Mouse (Mus musculus) lung, postnatal 10 days (tissue): Measurements from ENCODE around the gene Rpl11.
"Not testable (repeated sequence)": the region's sequence is repeated elsewhere in the genome, so short reads cannot be mapped to it uniquely, and the experiment has no call there.

Experiments
- DNase-seq: peaks from one replicate; pipeline ENCODE4 v3.0.0; 2021

Gene Rpl11

DNA sequence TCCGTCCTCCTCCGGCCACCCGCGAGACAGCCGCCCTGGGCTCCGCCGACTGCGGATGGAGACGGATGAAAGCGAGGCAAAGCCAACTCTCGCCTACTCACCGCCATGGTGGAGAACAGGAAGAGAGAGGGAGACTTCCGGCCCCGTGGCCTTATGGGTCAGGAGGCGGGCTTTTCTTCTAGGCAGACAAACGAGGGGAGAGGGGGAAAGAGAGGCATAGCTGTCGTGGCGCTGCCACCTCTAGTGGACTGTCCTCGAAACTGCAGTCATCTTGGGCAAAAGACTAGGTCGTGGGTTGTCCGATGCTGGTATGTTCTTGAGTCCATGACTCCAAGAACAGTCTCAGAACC lies at the start of gene Rpl11:
Gene Rpl11, minus strand, starts transcription at position 182 of the 350 bp plus-strand sequence.
- peak; percentile 97 for DNase-seq

DNA sequence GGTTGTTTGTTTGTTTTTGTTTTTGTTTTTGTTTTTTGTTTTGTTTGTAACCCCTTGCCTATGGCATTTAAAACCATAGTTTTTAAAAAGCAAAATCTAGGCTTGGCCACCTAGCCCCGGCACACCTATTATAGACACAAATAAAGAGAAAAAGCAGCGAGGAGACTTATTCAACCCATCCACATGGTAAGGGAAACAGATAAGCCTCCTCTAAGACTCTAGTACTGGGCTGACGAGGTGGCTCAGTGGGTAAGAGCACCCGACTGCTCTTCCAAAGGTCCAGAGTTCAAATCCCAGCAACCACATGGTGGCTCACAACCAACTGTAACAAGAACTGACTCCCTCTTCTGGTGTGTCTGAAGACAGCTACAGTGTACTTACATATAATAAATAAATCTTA lies 48.5 kb upstream of the Rpl11 start:
- not testable (repeated sequence) for DNase-seq

DNA sequence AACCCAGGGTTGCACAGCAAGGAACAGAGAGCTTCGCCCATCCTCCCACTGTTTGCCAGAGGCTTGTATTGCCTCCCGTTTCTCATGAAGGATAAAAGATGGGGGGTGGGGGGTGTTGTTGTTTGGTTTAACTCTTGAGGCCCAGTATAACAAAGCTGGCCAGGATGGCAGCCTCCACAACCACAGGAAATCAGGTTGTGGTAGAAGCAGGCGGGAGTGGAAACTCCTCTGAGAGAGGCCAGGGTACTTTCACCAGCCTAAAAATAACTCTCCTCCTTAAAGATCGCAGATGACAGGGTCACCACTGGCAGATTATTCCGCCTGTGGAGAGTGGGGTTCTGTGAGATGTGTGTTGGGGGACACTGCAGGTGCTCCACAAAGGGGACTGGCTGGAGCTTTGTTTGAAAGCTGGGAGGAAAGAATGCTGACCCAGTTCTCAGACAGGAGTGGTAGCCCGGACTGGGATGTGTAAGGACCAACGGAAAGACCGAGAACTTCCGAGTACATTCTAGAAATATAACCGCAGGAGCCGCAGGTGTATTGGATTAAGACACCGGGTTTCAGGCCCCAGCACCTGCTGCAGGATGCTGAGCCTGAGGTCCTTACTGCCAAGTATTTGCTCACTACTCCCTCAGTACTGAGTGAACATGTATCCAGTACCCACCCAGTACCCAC lies 47.3 kb upstream of the Rpl11 start:
- DNase-seq = no peak

DNA sequence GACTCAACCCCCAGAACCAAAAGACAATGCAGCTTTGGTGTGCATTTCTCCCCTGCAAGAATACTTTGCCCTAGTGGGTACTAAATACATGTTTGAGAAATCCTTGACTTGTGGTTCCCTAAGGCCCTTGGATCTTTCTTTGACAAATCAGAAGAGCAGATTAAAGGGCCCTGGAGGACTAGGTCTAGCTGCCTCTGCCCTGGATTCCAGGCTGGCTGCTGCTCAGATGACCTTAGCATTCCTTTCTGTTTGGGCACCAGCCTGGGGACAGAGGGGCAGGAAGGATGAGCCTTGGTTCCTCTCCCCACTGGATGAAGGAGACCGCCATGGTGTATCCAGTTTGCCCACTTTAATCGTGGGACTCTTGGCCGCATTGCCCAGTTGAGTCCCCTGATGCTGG lies 45.2 kb upstream of the Rpl11 start:
- no peak for DNase-seq

DNA sequence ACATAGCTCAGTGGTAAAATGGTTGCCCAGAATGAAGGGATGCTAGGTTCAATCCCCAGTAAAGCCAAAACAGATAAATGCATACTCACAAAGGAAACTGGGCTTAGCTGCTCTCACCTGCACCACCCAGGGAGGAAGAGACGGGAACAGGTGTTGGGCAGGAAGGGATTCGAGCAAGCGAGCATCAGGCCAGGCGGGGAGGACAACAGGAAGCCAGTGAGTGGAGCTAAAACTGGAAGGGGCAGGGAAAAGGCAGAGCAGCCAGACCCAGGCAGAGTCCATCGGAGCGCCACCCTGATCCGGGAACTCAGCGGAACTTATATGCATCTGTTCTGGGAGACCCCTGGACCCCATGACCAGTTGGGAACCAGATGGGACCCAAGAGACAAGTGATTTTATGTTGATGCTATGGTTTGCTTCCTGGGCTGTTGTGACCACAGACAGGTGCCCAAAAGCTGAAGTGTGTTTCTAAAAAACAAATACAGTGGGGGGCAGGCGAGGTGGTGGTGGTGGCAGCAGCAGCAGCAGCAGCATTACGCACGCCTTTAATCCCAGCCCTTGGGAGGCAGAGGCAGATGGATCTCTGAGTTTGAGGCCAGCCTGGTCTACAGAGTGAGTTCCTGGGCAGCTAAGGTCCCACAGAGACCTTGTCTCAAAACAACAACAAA lies 43.4 kb upstream of the Rpl11 start:
- no peak for DNase-seq

DNA sequence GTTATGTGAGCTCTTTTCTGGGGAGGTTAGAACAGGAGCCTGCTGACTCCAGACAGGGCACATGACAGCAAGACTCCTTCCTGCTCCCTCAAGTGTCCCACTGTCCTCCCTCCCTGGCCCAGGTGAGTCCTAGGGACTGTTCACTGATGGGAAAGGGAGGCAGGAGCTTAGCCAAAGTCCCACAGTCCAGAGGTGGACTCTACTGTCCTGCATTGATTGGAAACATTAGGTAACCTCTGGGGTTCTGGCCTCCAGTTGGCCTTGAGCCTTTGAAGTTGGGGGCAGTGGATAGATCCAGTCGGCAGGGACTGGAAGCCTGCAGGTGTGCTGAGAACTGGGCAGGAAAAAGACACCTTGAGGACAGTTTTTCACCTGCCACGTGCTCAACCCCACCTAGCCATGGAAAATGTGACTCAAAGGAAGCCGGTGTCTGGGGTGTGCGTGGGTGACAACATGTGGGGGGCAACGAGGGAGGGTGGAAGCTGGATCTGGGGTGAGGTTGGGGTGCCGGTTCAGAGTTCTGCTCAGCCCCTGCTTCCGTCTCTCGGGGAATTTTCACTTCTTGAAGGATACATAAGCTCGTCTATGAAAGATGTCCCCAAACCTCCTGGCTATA lies 42.4 kb upstream of the Rpl11 start:
- DNase-seq = no peak

DNA sequence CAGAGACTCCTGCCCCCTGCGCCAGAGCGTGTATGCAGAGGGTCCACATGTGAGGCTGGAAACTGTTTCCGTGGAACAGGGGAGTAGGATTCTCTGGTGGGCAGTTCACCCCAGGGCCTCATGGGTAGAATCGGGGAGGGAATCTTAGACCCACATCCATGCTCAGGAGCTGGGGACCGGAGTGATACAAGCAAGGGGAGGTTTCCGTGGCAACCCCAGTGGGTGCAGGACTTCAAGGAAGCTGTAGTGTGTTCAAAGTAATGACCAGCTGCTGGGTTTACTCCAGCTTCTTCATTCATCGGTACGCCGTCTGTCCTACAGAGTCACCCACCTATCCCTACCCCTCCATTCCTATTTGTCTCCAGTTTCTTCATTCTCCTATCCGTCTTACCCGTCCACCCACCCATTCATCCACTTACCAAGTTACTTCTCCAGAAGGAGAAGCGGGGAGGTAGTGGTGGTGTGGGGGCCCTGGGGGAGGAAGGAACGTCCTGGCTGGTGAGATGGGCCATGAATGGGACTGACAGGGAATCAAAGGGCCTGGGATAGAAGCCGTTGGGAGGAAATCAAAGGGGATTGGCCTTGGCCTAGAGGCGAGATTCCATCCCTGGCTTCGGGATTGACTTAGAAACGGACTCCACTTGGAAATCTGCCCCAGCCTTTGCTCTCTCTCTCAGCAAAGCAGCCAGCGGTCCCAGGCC lies 41.4 kb upstream of the Rpl11 start:
- DNase-seq = peak; percentile 69

DNA sequence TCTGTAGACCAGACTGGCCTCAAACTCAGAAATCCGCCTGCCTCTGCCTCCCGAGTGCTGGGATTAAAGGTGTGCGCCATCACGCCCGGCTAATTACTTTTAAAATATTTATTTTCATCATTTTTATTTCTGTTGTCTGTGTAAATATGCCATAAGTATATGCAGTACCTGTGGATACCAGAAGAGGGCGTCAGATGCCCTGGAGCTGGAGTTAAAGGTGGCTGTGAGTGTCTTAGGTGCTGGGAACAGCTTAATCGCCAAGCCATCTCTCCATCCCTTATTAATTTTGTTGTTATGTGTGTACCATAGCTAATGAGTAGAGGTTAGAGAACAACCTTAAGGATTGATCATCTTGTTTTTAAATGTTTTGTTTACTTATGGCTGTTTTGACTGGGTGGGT lies 39.3 kb upstream of the Rpl11 start:
- DNase-seq = no peak

DNA sequence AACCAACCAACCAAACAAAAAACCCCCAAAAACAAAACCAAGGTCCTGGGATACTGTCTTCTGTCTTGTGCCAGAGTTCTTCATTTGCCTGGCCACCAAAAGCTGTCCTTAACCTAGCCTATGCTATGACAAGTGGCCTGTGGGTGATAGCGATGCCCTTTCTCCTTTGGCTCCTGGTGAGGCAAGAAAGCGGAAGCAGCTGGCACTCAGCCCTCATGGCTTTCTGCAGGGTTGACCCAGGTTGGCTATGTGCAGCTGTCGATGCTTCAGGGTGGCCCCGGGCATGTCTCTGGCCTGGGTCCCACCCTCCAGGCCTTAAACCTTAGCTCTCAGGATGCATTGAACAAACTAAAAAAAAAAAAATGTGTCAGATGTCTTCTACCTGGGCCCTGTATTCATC lies 38.1 kb upstream of the Rpl11 start:
- DNase-seq = no peak

DNA sequence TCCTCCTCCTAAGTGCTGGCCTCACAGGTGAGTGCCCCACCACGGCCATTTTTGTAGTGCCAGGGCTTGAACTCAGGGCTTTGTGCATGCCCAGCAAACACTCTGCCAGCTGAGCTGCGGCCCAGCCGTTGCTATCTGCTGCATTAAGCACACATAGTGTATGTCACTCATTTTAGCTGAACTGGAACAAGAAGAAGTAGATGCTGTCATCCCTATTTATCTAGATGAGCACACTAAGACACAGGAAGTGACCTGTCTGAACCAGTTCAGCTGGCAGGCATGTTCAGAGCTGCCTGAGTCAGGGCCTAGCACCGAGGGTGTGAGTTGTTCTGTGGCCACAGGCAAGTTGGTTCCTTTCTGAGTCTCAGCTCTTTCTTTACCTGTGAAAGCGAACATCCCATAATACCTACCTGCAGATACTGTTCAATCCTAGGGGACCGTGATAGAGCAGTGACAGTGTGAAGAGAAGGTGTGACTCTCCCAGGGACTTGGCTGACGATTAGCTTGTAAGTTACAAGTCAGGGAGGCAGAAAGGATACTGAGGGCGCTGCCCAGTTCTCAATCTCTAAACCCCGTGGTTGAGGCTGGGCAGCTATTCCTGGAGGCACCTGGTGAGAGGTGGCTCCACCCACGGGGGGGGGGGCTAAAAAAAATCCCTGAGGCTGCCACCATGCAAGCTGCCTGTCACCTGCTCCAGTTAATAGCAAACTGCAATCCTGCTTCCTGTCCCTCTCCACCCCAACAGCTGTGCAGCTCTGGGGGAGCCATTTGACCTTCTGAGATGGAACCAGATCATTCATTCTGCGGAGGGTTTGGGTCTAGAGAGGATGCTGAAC lies 36.7 kb upstream of the Rpl11 start:
- DNase-seq = no peak

DNA sequence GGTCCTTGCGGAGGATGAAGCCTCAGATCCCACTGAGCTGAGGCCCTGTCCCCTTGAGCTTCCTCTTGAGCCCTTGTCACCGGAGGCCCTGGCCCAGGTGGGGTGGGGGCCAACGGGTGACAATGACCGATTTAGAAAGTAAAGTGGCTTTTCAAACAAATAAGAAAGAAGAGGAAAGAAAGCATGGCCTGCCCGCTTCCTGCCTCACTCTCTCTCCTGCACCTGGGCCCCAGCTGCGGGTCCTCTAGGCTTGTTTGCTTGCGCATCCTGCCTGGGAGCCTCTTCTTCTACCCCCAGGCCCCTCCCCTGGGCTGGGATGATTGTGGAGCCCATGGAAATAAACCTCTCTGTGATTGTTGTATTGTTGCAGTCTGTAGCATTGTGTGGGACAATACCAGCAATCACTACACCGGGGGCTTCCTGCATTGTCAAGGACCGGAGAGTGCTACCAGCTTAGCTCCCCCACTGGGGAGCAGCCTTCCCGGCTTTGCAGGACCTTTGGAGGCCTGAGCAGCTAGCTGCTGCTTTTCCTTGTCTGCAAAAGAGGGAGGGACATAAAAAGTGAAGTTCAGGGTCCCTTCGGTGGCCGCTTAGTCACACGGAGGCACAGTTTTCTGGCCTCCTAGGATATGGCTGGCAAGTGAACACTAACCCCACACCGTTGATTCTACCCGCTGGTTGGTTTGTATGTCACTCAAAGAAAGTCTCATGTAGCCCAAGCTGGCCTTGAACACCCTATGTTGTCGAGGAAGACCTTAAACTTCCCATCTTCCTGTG lies 35.9 kb upstream of the Rpl11 start:
- DNase-seq = peak; percentile 50

DNA sequence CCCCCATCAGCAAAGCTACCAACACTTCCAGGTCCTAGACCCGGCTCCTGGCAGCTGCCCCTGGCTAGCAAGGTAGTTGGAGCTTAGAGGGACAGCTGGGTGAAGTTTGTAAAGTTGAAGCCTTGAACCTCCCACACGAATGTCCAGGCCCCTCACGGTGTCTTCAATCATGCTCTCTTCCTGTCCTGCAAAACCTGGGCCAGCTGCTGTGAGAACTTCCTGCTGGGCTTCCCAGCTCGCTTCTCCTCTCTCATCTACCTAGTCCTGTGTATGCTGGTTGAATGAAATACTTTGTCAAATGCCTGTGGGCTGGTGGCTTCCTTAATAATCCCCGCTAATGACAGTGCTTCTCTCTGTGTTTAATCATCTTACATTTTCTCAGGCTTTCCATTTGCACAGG lies 35.1 kb upstream of the Rpl11 start:
- DNase-seq = no peak

DNA sequence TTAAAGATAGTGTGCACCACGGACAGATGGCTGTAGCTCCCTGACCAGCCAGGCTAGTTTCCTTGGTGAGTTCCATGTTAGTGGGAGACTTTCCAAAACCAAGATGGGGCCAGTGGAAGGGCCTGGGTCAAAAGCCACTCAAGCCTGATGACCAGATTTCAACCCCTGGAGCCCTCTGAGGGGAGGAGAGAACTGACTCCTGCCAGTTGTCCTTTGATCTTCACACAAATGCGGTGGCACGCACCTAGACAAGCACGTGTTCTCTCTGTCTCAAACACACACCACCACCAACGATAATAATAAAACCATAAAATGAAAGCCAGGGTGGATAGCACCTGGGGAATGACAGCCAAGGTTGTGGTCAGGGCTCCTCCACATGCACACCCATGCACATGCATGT lies 34.0 kb upstream of the Rpl11 start:
- DNase-seq = no peak

DNA sequence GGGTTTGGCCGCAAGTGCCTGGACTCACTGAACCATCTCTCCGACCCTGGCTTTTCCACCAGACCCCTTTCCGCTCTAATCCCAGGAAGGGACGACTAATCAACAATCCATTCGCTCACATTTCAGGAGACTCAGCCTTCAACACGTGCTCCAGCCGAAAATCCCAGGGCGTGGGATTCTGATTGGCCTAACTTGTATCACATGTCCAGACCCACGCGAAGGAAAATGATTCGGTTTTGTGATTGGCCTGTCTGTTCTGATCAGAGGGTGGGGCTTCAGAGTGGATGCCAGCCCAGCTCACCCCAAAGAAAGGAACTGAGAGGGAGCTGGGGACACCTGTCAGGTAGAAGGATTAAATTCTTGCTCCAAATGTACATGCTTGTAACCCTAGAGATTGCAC lies 31.6 kb upstream of the Rpl11 start:
- DNase-seq = no peak

DNA sequence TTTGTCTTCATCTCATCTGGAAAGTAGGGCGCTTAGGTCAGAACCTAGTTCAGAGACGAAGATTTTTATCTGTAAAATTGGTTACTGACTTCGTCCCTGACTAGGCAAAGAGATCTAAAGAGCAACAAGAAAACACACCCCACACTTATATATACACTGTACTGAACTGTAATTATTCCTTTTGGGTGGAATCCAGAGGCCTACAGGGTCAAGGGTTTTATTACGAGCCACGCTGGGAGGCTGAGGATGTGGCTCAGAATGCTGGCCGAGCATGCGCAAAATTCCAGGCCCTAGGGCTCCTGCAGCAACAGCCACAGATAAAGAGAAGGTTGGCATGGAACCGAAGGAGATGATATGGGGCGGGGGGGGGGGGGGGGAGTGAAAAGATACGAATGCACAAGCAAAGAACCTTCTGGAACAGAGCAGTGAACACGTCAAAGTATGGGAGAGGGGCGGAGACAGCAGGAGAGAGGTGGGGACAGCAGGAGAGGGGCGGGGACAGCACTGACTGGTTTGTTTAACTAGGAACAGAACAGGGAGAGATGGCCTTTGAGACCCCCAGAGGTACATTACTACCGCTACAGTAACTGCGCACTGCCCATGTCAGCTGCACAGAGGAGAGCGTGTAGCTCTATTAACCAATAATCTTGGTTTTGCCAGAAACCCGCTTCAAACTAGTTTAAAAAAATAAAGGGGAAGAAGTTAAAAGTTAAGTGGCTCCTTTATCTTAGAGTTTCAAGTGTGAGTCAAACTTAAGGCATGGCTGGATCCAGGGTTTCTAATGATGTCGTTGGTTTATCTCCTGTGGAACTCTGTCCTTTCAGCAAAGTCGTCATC lies 30.3 kb upstream of the Rpl11 start:
- DNase-seq = peak; percentile 39

DNA sequence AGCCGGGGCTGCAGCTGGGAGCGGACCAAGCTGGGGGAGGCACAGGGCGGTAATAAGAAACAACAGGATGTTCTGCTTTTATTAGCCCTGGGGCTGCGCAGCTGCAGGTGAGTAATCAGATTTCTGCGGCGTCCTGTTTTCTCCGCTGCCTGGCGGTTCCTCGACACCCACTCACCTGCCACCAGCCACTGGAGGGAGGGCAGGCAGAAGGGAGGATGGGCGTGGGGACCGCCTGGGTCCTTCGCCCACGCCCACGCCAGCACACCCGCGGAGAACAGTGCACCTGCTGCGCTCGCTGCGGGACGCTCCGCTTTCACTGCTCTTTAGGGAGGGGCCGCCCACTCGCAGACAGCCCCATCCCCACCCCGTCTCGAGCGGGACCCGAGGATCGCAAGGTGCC lies 28.5 kb upstream of the Rpl11 start:
- DNase-seq = peak; percentile 30

DNA sequence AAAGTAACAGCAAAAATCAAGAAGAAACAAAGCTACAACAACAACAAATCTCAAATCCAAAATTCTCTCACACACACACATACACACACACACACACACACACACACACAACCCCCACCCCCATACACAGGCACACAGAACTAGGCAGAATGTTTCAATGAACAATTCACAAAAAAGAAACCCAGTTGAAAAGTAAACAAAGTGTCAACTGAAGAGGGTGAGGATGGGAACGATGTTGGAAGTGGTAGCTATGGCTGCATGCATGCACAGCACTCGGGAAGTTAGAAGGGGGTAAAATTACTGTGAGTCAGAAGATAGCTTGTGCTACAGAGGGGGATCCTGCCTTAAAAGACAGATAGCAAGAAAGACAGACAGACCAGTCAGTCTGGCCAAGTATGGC lies 25.4 kb upstream of the Rpl11 start:
- DNase-seq = no peak

DNA sequence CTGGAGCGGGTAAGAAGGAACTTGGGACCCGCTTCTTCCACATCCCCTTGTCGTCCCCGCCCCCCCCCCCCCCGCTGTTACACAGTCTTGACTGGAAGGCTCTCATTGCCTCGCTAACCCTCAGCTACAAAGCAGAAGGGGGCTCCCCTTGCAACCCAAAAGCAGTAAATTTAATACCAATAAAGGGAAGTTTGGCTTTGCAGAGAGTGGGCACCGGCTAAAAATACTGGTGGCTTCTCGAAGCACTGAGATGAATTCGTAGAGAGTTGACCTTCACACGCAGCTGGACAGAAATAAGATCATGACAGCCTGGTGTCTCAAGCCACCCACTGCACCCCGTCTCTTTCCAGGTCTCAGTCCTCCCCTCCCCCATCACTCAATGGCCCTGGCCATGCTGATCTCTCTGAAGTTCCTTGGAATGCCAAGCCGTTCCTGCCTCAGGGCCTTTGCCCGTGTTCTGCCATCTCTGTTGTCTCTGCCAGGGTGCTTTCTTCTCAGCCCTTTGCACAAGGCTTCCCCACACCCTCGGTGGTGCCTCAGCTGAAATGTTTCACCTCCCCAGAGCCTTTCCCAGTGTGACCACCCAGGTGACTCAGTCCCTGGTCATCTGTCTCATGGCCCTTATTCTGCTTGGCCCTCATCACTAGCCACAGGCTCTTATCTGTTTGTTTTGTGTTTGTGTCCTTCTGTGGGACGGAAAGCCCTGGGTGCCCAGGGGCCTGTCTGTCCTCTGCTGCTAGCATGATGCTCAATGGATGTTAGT lies 23.7 kb upstream of the Rpl11 start:
- DNase-seq = no peak

DNA sequence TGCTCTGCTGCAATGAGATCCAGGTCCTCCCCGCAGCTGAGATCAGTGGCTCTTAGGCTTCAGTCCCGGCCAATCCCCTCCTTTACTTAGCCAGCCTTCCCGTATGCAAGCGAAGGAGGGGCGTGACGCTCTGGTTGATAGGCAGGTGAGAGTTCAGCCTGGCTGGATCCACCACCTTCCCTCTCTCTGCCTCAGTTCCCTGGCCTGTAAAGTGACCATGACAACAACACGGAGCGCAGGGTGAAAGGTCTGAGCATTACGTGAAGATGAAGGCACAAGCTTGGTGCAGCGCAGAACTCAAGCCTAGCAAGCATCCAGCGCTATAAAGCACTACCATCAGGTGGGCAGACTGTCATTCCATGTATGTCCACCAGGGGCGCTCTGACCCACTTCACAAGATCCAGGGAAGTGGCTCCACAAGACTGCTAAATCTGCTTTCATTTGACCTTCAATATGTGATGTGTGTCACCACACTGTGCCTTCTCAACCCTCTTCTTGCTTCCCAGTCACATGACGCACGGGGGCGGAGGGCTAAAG lies 18.0 kb upstream of the Rpl11 start:
- DNase-seq = peak; percentile 89

DNA sequence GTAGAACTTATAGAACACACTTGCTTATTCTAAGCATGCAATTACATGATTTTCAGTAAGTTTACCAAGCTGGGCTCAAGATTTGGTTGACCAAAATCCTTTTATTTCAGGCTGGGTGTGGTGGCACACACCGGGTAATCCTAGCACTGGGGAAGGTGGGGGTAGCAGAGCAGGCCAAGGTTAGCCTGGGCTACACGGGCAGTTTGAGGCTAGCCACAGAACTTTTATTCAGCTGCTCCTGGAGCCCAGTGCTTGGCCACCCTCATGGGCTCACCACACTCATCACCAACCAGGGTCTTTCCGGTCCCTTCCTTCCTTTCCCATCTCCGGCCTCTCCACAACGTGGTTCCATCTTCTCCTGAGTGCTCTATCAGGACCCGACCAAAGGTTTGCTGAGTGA lies 17.4 kb upstream of the Rpl11 start:
- no peak for DNase-seq
